Mouse (Mus musculus) heart, postnatal 0 days (tissue): ENCODE measurements around the gene Gm10118. TPM values are rescaled to one million over a fixed set of nuclear protein-coding genes. Genes with fewer than 3 reads are reported as not detected.

ENCODE experiments used
- ATAC-seq: fragments of 200-750 bp; cut with Nextera tagmentation; 2 replicates; pipeline ENCODE4 v1.8.0; 2017; ENCODE audit warnings: low read depth, moderate number of reproducible peaks, moderate library complexity; ENCODE audit not compliant: insufficient read depth
- DNase-seq: peaks from one replicate; pipeline ENCODE4 v3.0.0-alpha.2; 2016; ENCODE audit warnings: low spot score
- H3K27ac ChIP-seq: fragments of 300-500 bp; sonication (generic); 2 replicates; pipeline ENCODE4 v1.5.1; 2014; ENCODE audit warnings: low read depth, mild to moderate bottlenecking
- H3K27me3 ChIP-seq: fragments of 300-500 bp; sonication (generic); 2 replicates; pipeline ENCODE4 v1.6.1; 2014; ENCODE audit warnings: low read length, mixed read lengths; ENCODE audit not compliant: control insufficient read depth, insufficient read depth
- H3K36me3 ChIP-seq: fragments of 300-500 bp; sonication (generic); replicated peaks from 2 replicates; pipeline ENCODE4 v1.6.1; 2014; ENCODE audit warnings: low read length, mixed read lengths; ENCODE audit not compliant: control insufficient read depth, insufficient read depth
- H3K4me1 ChIP-seq: fragments of 300-500 bp; sonication (generic); 2 replicates; pipeline ENCODE4 v1.6.1; 2014; ENCODE audit warnings: antibody characterized with exemption; ENCODE audit not compliant: control insufficient read depth, insufficient read depth
- H3K4me2 ChIP-seq: fragments of 300-500 bp; sonication (generic); 2 replicates; pipeline ENCODE4 v1.6.1; 2014; ENCODE audit warnings: low read depth, mild to moderate bottlenecking, low read length, moderate library complexity
- H3K4me3 ChIP-seq: fragments of 300-500 bp; sonication (generic); 2 replicates; pipeline ENCODE4 v1.5.1; 2014; ENCODE audit warnings: low read depth, low read length
- H3K9ac ChIP-seq: fragments of 300-500 bp; sonication (generic); replicated peaks from 2 replicates; pipeline ENCODE4 v1.6.1; 2014; ENCODE audit warnings: low read depth, low read length, mixed read lengths
- H3K9me3 ChIP-seq: fragments of 300-500 bp; sonication (generic); replicated peaks from 2 replicates; pipeline ENCODE4 v1.6.1; 2016; ENCODE audit warnings: low read length; ENCODE audit not compliant: control insufficient read depth
- CTCF ChIP-seq: IDR thresholded peaks from 2 replicates; pipeline ENCODE4 v1.5.1; 2016; ENCODE audit warnings: antibody characterized with exemption, control low read depth, low read depth
- EP300 ChIP-seq: IDR thresholded peaks from 2 replicates; pipeline ENCODE4 v1.6.1; 2016; ENCODE audit warnings: antibody characterized with exemption, low read depth
- whole genome bisulfite sequencing: fragments of 180-500 bp; shearing (Covaris S2); extraction: QIAGEN DNeasy Blood & Tissue Kit; methylation state at CpG from one replicate; pipeline ENCODE4 v1.1.7; 2014; 5-methylcytosine and 5-hydroxymethylcytosine counted together
- polyA plus RNA-seq: library from polyadenylated mRNA; unstranded; fragments of >200 nt; fragmentation: Nextera tagmentation; extraction: Ambion mirVana; gene quantifications from 2 replicates; pipeline ENCODE4 v1.2.1, GENCODE M21; 2015
- total RNA-seq: library from RNA; depleted of rRNA; stranded (reverse); fragments of >200 nt; gene quantifications from 2 replicates; pipeline ENCODE4 v1.2.3, GENCODE M21; 2014; ENCODE audit warnings: low replicate concordance; rRNA removed

The Gm10118 gene
- total and polyA plus RNA-seq, 2 experiments from 2014 or later = 1.3 TPM; not detected in 1

DNA sequence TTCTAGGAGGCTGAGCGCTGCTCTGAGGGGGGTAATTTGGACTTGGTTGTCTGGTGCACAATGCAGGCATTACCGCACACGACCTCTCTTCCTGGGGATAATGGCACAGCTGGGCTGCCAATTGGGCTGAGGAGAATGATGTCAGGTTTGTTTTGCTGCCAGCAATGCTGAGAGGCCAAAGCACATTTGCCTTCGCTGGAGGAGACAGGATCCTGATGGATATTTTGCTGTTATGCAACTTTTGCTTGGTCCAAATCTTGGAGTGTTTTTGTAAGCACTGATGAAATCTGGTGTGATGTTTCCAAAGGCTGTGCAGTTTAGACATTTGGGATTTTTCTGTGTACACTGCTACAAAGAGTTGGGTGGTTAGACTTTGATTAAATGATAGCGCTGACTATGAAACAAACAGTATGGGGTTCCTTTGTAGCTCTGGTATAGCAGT, 46.8 kb downstream of the Gm10118 start:
- TF ChIP-seq CTCF = no peak
- no peak for TF ChIP-seq EP300
- ATAC-seq = peak; percentile 58
- Histone ChIP-seq H3K9me3 (no peaks in the 10 kb centered on the region), H3K27ac (0 out of 2 replicates have a peak overlapping the region, but pooled peaks have one; percentile 15), H3K36me3 (no peaks in the 10 kb centered on the region), H3K4me3 (no peak overlapping the region), H3K4me1 (no peaks in the 10 kb centered on the region), H3K27me3 (no peaks in the 10 kb centered on the region), H3K4me2 (no peak overlapping the region), H3K9ac (no peak overlapping the region)
- peak; percentile 17 for DNase-seq
- 76% methylated on average over 5 of the region's 5 CpGs for WGBS

Other genes starting within 250 kb of the Gm10118 start
- not detected in 2 replicates for gene Lrrtm3, start 162.8 kb upstream of the Gm10118 start, total RNA-seq
- 0.63 and 0.65 TPM in 2 replicates for gene Lrrtm3, start 162.8 kb upstream of the Gm10118 start, polyA plus RNA-seq